Mouse (Mus musculus) embryonic fibroblast, embryonic 13.5 days (primary cell): Measurements from ENCODE around the gene Il1rapl1.

Experiments used
- CTCF ChIP-seq: IDR thresholded peaks from 2 replicates; pipeline ENCODE4 v1.5.1; 2011; ENCODE audit warnings: mild to moderate bottlenecking, control low read depth, low read length, moderate library complexity, borderline replicate concordance; ENCODE audit not compliant: insufficient read depth
- POLR2A ChIP-seq: IDR thresholded peaks from 2 replicates; pipeline ENCODE4 v1.6.1; 2011; ENCODE audit warnings: low read depth, mild to moderate bottlenecking, control low read depth, low read length, moderate library complexity

DNA sequence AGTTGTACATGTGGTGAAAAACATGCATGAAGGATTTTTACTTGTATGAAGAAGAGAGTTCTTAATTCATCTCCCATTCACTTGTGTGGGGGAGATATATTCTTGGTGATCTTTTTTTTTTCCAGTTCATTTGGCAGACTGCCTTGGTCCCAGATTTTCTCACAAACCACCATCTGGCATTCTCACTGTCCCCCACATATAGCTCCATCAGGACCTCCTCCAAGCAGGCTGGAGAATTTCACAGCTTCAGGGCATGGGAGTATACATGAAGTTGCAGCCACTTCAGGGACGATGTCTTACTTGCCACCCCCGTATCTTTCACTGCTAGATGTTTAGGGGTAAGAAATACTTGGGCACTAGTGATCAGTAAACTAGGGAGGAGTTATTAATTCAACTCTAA lies 404.9 kb downstream of the Il1rapl1 start:
- TF ChIP-seq POLR2A (no peak), CTCF (no peak)
